Mouse (Mus musculus): ENCODE measurements around the gene Grn.

Gene Grn

GRCm38 (mm10) chr11:102442089-102442488 lies 12.0 kb downstream of the Grn start:
- no peak for DNase-seq (ENCODE audit: low spot score in 2 of 2)

GRCm38 (mm10) chr11:102443740-102444139 lies 13.6 kb downstream of the Grn start:
- no peak for DNase-seq (ENCODE audit: low spot score in 2 of 2)

DNA sequence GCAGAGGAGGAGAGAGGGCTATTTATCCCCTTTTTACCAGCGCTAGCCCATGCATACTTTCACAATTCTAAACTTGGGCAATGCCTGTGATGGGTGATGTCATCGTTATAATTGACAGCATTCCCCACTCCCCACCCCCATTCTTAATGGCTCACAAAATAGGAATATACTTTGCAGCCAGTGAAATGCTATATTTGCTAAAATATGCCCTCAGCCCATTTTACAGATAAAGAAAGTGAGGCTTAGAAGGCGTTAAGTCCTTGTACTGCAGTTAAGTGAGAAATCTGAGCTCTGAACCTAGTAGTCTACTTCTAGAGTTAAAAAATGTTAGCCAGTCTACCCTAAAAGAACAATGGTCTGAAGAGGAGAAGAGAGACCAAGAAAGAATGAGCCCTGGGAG lies 14.2 kb downstream of the Grn start:
- no peak for DNase-seq (ENCODE audit: low spot score in 2 of 2)

DNA sequence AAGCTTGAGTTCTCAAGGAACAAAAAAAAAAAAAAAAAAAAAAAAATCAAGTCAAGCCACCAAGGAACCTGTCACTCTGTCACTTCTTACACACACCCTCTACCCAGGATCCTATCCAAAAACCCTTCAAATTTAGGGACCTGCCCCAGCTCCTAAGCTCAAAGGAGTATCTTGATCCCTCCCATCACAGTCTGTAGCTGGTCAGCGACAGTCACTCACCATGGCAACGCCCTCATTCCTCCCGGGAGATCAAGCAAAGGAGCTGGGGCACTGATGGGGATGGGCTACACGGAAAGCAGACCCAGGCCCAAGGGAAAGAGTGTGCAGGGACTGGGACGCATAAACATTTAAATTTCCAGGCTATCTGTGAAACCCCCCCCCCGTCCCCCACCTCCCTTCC lies 14.7 kb downstream of the Grn start:
- DNase-seq (ENCODE audit: low spot score in 2 of 2), result no peak

DNA sequence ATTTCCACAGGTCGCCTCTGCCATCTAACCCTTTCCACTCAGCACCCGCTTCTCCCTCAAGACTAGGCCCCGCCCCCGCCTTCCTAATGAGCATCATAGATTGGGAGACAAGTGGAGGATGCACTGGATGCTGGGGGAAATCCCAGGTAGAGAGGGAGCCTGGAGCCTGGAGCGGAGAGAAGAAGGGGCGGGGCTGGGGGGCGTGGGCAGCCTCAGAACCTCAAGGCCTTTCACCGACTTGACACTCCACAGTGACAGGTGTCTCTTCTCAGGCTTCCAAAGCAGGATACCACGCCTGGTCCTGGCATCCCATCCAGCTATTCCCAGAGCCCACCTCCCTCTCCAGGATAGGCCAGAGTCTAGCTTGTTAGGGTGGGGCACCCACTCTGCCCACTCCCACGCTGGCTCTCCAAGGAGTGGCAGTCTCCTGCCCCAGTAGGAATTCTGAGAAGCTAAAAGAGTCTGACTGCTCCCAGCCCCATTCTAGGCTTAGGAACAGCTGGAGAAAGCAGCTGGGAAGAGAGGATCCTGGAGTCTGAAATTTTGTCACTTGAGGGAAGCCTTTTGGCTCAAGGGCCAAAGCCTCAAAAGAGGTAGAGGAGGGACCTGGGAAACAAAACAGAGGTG lies 15.3 kb downstream of the Grn start:
- DNase-seq (ENCODE audit: low spot score in 2 of 2), result peak; percentile 40 to 56

GRCm38 (mm10) chr11:102445891-102446361 lies 15.8 kb downstream of the Grn start:
- peak in 1 of 2 experiments; percentile 33 for DNase-seq (ENCODE audit: low spot score in 2 of 2)

DNA sequence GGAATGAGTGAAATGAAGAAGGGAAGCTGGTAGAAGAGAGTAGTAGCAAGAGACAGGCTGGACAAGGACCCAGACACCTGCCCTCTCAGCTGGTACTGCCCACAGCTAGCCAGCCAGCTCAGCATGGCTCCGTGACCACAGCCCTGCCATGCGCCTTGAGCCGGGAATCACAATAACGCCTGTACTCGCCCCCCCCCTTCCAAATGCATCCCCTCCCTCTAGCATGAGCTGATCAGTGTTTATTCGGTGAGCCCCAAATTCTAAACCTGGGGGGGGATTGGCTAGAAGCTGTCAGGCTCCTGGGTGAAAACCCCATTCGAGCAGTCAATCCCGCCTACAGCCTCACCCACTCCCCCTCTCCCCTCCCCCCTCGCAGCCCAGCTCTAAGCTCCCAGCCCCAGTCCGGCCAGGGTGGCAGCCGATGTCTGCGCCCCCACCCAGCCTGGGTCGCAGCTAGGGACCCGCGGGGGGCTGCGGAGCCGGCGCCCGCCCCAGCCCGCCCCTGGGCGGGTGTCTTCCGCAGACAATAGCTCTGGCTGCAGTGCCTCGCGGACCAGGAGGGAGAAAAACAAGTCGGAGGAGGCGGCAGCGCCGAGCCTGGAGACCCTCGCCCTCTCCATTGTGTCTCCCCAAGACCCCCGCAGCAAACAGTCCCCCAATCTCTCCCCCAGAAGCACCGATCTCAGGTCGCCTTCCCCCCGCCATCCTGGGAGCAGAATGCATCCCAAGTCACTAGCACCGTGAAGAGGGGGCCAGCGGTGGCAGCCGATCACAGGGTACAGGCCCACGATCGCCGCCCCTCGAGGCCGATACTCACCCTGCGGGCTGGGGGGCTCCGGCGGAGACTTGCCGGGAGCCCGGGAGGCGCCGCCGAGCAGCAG lies 16.7 kb downstream of the Grn start:
- peak in 1 of 2 experiments; percentile 40 for DNase-seq (ENCODE audit: low spot score in 2 of 2)

- peak; percentile 70 to 76 for DNase-seq (ENCODE audit: low spot score in 2 of 2)
Observed at GRCm38 (mm10) chr11:102447497-102447896, 17.4 kb downstream of the Grn start, which contains the start of gene Fam171a2. Fam171a2 (minus strand) TSS chr11:102447682.

GRCm38 (mm10) chr11:102448327-102448726 lies 18.2 kb downstream of the Grn start:
- peak; percentile 61 to 64 for DNase-seq (ENCODE audit: low spot score in 2 of 2)

- DNase-seq (ENCODE audit: low spot score in 2 of 2), result peak in 1 of 2 experiments; percentile 36
Observed at GRCm38 (mm10) chr11:102449043-102450008, 19.2 kb downstream of the Grn start.

DNA sequence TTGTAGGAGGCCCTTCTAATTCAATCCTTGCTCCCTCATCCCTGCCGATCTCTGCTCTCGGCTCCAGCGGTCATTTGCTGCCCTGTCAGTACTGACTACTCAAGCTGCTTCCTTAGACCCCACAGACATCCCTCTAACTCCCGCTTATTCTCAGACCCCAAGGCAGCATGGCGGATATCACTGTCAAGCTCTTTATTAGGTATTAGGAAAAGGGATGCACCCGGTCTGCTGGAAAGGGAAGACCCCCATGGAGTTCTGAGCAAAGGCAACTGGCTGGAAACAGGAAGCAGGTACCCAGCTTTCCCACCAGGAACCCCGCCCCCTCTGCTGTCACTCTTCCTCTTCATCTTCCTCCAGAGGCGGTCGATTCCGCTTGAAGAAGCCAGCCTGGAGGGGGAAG lies 23.0 kb downstream of the Grn start:
- no peak for DNase-seq (ENCODE audit: low spot score in 2 of 2)

- peak in 1 of 2 experiments; percentile 49 for DNase-seq (ENCODE audit: low spot score in 2 of 2)
Observed at GRCm38 (mm10) chr11:102455740-102456396, 25.8 kb downstream of the Grn start.

DNA sequence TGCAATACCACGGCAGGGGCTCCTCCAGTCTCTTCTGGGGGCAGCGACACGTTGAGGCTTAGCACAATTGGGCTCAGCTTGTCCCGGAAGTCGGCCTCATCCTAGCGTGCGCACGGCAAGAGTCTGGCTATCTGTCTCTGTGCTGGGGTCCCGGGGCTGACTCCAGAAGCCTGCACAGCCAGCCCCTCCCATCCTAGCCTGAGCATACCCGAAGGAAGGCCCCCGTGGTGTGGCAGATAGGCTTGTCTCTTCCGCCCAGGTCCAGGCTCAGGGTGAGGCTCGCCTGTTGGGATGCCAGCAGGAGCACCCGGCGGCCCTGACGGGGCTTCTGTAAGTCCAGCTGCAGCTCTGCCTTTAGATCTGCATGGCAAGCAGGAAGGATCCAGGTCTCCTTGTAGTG lies 30.4 kb downstream of the Grn start:
- no peak for DNase-seq (ENCODE audit: low spot score in 2 of 2)

- DNase-seq (ENCODE audit: low spot score in 2 of 2), result no peak
Observed at GRCm38 (mm10) chr11:102461764-102462163, 31.6 kb downstream of the Grn start.

GRCm38 (mm10) chr11:102464901-102465300 lies 34.8 kb downstream of the Grn start:
- DNase-seq (ENCODE audit: low spot score in 2 of 2), result no peak

DNA sequence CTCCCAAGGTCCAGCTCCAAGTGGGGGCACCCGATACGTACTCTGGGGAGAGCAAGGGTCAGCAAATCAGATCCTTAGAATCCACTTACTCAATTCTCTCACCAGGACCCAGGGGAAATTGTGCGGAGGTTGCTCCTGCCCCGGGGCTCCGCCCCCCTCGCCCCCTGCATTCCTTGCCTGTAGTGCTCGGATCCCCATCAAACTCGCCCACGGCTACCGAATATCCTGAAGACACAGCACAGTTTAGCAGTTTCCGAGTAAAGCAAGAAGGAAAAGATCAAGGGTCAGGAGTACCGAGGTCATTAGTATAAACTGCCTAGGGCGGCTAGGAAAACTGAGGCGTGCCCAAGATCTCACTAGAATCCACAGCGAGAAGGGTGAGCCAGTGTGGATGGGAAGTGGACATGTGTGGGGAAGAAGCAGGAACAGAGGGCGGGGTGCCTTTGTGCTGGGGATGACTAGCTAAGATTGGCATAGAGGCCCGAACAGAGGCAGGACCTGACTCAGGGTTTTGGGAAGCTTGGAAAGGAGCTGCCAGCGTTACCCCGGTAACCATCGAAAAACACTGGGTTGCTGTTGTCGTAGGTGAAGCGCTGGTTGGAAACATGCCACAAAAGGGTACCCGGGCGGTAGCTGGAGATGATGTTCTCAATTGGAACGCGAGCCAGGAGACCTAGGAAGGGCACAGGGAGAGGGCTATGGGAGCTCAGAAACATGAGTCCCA lies 35.8 kb downstream of the Grn start:
- DNase-seq (ENCODE audit: low spot score in 2 of 2), result peak; percentile 76 to 77

DNA sequence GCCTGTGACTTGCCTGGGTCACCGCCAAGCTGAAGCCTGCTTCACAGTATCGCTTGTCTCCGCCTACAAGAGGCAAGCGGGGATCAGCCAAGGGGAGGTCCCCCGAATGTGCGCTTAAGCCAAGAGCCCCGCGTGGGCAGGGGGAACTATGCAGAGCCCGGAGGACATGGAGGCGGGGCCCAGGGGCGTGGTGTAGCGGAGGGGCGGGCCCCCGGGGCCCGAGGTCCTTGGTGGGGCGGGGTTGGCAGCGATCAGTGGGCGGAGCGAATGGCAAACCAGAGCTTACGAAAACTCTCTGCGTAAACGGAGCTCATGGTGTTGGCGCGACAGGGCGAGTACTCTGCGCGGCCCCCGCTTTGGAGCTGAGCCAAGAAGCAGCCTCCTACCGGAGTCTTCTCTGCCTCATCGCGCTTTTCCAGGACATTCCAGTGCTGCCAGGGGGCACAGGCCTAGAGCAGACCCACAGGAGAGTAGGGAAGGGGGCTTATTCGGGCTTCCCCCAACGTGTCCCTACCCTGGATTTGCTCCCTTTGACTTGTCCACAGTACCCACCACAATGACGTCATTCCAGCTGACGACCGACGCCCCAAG lies 37.0 kb downstream of the Grn start:
- peak; percentile 93 to 95 for DNase-seq (ENCODE audit: low spot score in 2 of 2)

DNA sequence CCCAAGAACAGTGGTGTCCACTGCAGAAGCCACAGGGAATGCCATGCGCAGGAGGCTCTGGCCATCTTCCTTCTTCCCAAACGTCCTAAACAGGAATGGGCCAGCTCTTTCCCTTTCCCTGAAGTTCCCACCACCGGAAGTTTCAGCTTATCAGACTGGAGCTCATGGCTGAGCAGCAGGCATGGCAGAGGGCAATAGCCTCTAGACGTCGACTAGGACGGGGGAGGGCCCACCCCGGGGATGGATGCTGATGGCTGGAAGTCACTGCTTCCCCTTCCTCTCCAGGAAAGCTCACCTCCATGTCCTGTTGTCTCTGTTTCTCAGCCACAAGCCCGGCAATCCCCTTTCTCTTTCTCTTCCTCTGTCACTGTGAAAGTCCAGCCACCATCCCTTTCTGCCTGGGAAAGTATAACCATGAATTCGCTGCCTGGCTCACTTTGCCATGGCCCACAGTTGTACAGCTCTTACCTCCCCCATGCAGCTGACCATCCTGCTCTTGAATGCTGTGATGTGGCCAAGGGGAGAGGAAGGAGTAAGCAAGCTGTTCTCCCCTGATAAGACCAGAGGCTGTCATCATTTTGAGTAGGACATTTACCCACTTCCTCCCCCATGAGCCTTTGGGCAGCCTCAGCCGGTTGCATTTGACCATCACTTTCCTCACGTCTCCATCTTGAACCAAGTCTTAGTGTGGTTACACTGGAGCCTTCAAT lies 39.7 kb downstream of the Grn start, which contains the start of gene Itga2b:
Itga2b (minus strand) TSS at position 475 of the 710 bp plus-strand sequence.
- DNase-seq (ENCODE audit: low spot score in 2 of 2), result no peak

- DNase-seq (ENCODE audit: low spot score in 2 of 2), result no peak
Observed at GRCm38 (mm10) chr11:102475027-102475426, 44.9 kb downstream of the Grn start.

Data from right cerebral cortex, adult 2 months (tissue).